In the genomic region with DNA sequence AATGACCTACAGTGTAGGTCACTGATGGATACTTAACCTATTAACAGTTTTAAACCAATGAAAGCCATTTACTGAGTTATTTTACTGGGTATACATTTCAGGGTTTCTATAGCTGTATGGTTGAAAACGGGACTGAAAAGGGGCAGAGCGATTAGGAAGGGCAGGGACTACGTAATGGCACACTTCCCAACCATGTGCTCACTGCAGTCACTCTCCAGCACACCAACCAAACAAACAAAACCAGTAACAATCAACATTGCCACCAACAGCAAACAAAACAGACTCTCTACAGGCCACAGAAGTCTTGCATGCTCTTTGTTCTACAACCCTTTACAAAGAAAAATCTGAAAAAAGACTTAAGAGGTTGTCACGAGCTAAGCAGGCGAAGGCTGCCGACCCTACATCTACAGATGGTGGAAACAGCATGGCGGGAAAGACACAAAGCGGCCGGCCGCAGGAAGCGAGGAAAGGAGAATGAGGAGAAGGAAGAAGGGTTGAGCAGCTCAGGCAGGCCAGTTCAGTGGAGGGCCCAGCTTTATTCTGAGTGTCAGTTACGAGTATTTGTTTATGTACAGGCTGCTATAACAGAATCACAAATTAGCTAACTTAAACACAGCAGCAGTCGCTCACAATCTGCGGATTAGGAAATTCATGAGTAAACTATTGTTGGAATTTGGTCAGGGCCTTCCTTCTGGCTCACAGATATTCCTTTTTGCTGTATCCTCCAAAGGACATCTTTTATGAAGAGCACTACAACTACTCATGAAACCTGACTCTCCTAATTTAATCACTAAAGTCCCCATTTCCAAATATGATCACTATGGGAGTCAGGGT, we compare ENCODE assay signal across 14 mouse cellular contexts. TPM values are rescaled to one million over a fixed set of nuclear protein-coding genes. Genes with fewer than 3 reads are reported as not detected.
A peak's percentile ranks its signal among the peaks of the same experiment; 100 is the strongest.
DNase-seq lines count a peak whose midpoint lies in the region; ATAC-seq and TF ChIP-seq lines count a peak whose summit lies in the region.
"Had no signal": no experiment of that assay in that cellular context is flagged by ENCODE, and none has a peak within 500 bp of the region (broad histone marks: within the 10 kb centered on the region; RNA-seq: fewer than 3 reads in every experiment).

No protein-coding gene starts in this region.

- no peaks in the 10 kb centered on the region for H3K27me3 ChIP-seq in kidney, adult 2 months (replicated peaks; ENCODE audit: control insufficient read depth, insufficient read depth, low read length)
- no peaks in the 10 kb centered on the region for H3K27me3 ChIP-seq in lung, embryonic 16.5 days (ENCODE audit: control insufficient read depth, insufficient read depth, low read depth, low read length)
- H3K27me3 ChIP-seq in forebrain, embryonic 16.5 days (replicated peaks; ENCODE audit: control insufficient read depth, insufficient read depth, low read length) = no peaks in the 10 kb centered on the region
- H3K27me3 ChIP-seq in liver, postnatal 0 days (ENCODE audit: insufficient read depth, low read length) = no peaks in the 10 kb centered on the region

- no peaks in the 10 kb centered on the region for H3K36me3 ChIP-seq in kidney, adult 2 months (ENCODE audit: control insufficient read depth, insufficient read depth, low read length)
- peaks cover 6% of the 10 kb centered on the region; the same call in 1 of the 2 replicates for H3K36me3 ChIP-seq in lung, embryonic 16.5 days (ENCODE audit: control insufficient read depth, insufficient read depth, low read length)
- H3K36me3 ChIP-seq in forebrain, embryonic 16.5 days (ENCODE audit: control insufficient read depth, insufficient read depth) = no peaks in the 10 kb centered on the region
- no peaks in the 10 kb centered on the region for H3K36me3 ChIP-seq in liver, postnatal 0 days (replicated peaks; ENCODE audit: insufficient read depth, low read length)

- no peak overlapping the region for H3K4me2 ChIP-seq in lung, embryonic 16.5 days (ENCODE audit: low read depth, low read length)
- H3K4me2 ChIP-seq in forebrain, embryonic 16.5 days (ENCODE audit: low read length) = peak overlapping the region; percentile 25
- H3K4me2 ChIP-seq in liver, postnatal 0 days (ENCODE audit: low read depth, low read length) = no peak overlapping the region

- WGBS in kidney, adult 2 months = 44% methylated on average over 14 of the region's 14 CpGs
- WGBS in lung, embryonic 16.5 days = 64% methylated on average over 14 of the region's 14 CpGs
- 14% methylated on average over 14 of the region's 14 CpGs for WGBS in forebrain, embryonic 16.5 days
- 69% methylated on average over 14 of the region's 14 CpGs for WGBS in liver, postnatal 0 days (ENCODE audit: insufficient replicate concordance)

- no peak for TF ChIP-seq POLR2A in kidney, adult 2 months (IDR thresholded peaks at IDR 0.05; ENCODE audit: low read depth, low read length)

- no peaks in the 10 kb centered on the region for H3K9me3 ChIP-seq in lung, embryonic 16.5 days (ENCODE audit: control insufficient read depth, low read length)
- no peaks in the 10 kb centered on the region for H3K9me3 ChIP-seq in forebrain, embryonic 16.5 days (ENCODE audit: control insufficient read depth, low read length)
- no peaks in the 10 kb centered on the region for H3K9me3 ChIP-seq in liver, postnatal 0 days (ENCODE audit: low read length)
- H3K9me3 ChIP-seq: heart, embryonic 10.5 days; midbrain, embryonic 10.5 days had no signal

- H3K9ac ChIP-seq in lung, embryonic 16.5 days (ENCODE audit: low read length) = no peak overlapping the region
- no peak overlapping the region for H3K9ac ChIP-seq in forebrain, embryonic 16.5 days (replicated peaks; ENCODE audit: low read depth, low read length)
- no peak overlapping the region for H3K9ac ChIP-seq in liver, postnatal 0 days (replicated peaks)

- H3K27ac ChIP-seq in kidney, adult 2 months (ENCODE audit: insufficient read depth, low read depth, low read length) = peak overlapping the region; percentile 22
- no peak overlapping the region for H3K27ac ChIP-seq in lung, embryonic 16.5 days (ENCODE audit: low read length)
- peak overlapping the region; percentile 60 for H3K27ac ChIP-seq in forebrain, embryonic 16.5 days (ENCODE audit: low read length)
- peak overlapping the region; percentile 76 for H3K27ac ChIP-seq in liver, postnatal 0 days (ENCODE audit: low read depth)
- H3K27ac ChIP-seq: heart, embryonic 10.5 days; midbrain, embryonic 10.5 days had no signal

- TF ChIP-seq EP300 in liver, postnatal 0 days (IDR thresholded peaks at IDR 0.05; ENCODE audit: low read depth) = no peak

- peak; percentile 48; the same call in 1 of the 2 replicates for ATAC-seq in lung, embryonic 16.5 days (ENCODE audit: low read depth)
- peak; percentile 27 for ATAC-seq in forebrain, embryonic 16.5 days
- ATAC-seq in liver, postnatal 0 days = peak; percentile 72

- no peak overlapping the region for H3K4me3 ChIP-seq in kidney, adult 2 months (ENCODE audit: insufficient read depth, low read depth, low read length)
- no peak overlapping the region for H3K4me3 ChIP-seq in lung, embryonic 16.5 days (ENCODE audit: low read length)
- peak overlapping the region; percentile 13; the same call in 1 of the 2 replicates for H3K4me3 ChIP-seq in forebrain, embryonic 16.5 days (replicated peaks; ENCODE audit: low read length)
- no peak overlapping the region for H3K4me3 ChIP-seq in liver, postnatal 0 days (ENCODE audit: low read depth, low read length)
- H3K4me3 ChIP-seq: heart, embryonic 10.5 days; midbrain, embryonic 10.5 days had no signal

- H3K4me1 ChIP-seq in kidney, adult 2 months (ENCODE audit: control insufficient read depth, insufficient read depth, low read length) = peaks cover 64% of the 10 kb centered on the region
- H3K4me1 ChIP-seq in lung, embryonic 16.5 days (replicated peaks; ENCODE audit: control insufficient read depth, insufficient read depth, low read length) = peaks cover 28% of the 10 kb centered on the region
- H3K4me1 ChIP-seq in forebrain, embryonic 16.5 days (replicated peaks; ENCODE audit: control insufficient read depth, insufficient read depth, low read length) = peaks cover 54% of the 10 kb centered on the region
- peaks cover 43% of the 10 kb centered on the region for H3K4me1 ChIP-seq in liver, postnatal 0 days (ENCODE audit: insufficient read depth)

- DNase-seq in kidney, adult 2 months = peak; percentile 74
- DNase-seq in kidney, adult 18-20 months = no peak
- no peak for DNase-seq in lung, postnatal 10 days
- no peak for DNase-seq in liver, postnatal 0 days
- DNase-seq in adrenal gland, postnatal 14 days = no peak
- no peak for DNase-seq in urinary bladder, postnatal 14 days (ENCODE audit: low spot score)
- DNase-seq: adrenal gland, adult 2 months; heart, postnatal 4 days; lung, adult 2 months; thymus, adult 18-20 months had no signal

- TF ChIP-seq CTCF in kidney, adult 2 months (conservative IDR thresholded peaks at IDR 0.05; ENCODE audit: insufficient read depth, insufficient read length, low read depth, low read length) = no peak
- TF ChIP-seq CTCF in liver, postnatal 0 days (IDR thresholded peaks at IDR 0.05; ENCODE audit: low read depth) = no peak

RNA-seq across cellular contexts. Expression of a gene that starts 12.0 kb away (rescaled TPM):
- 25.0 and 27.0 TPM in 2 replicates for polyA plus RNA-seq in kidney, adult 2 months (2012; rRNA removed)
- 48.1 and 51.0 TPM in 2 replicates for polyA plus RNA-seq in lung, embryonic 16.5 days (2015; fragmentation: Nextera tagmentation; extraction: Ambion mirVana)
- 52.1 and 55.7 TPM in 2 replicates for polyA plus RNA-seq in forebrain, embryonic 16.5 days (2015; fragmentation: Nextera tagmentation; extraction: Ambion mirVana)
- 9.6 and 14.0 TPM in 2 replicates for polyA plus RNA-seq in liver, postnatal 0 days (2015; fragmentation: Nextera tagmentation; extraction: Ambion mirVana)
- 112 and 119 TPM in 2 replicates for total RNA-seq in adrenal gland, postnatal 14 days (2021)
